Mouse (Mus musculus): ENCODE data around the gene Grb7. TPM values are rescaled to one million over a fixed set of nuclear protein-coding genes. Genes with fewer than 3 reads are reported as not detected.

Grb7 gene
- polyA plus RNA-seq, 1 experiment from 2014 or later: 74.6 TPM

- Histone ChIP-seq H3K4me2 (ENCODE audit: low read length) (no peak overlapping the region), H3K9ac (ENCODE audit: low read length) (no peak overlapping the region), H3K36me3 (ENCODE audit: control insufficient read depth, insufficient read depth, low read length) (no peaks in the 10 kb centered on the region), H3K27ac (ENCODE audit: low read depth) (no peak overlapping the region), H3K4me1 (replicated peaks; ENCODE audit: control insufficient read depth, insufficient read depth, low read length) (no peaks in the 10 kb centered on the region), H3K27me3 (replicated peaks; ENCODE audit: control insufficient read depth, insufficient read depth, low read length) (no peaks in the 10 kb centered on the region), H3K4me3 (ENCODE audit: low read depth, low read length) (no peak overlapping the region), H3K9me3 (ENCODE audit: control insufficient read depth, low read length) (no peaks in the 10 kb centered on the region)
- 88% methylated on average over 12 of the region's 12 CpGs for WGBS
- DNase-seq (ENCODE audit: low spot score) (no peak), ATAC-seq (replicated peaks; ENCODE audit: low FRiP score, low TSS enrichment, low read depth) (no peak)
Measured at GRCm38 (mm10) chr11:98479940-98480497, 33.8 kb downstream of the Grb7 start.

DNA sequence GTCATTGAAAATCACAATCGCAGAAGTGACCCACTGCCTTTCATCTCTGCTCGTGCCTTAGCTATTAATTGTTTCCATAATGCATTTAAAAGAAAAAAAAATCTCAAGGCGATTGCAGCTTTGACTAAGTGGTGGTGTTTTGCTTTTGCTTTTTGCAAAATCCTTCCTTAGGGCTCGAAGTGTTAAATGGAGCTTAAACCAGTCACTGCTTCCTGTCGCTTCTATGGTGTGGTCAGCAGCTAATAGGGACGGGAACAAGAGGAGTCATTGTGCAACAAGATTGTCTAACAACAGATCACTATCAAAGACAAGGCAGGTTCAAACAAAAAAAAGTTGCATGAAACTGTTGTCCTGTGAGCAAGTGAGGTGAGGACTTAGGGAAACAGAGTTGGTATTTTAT, 35.0 kb downstream of the Grb7 start:
- WGBS: 68% methylated on average over 6 of the region's 6 CpGs

GRCm38 (mm10) chr11:98482067-98482466, 35.9 kb downstream of the Grb7 start:
- Histone ChIP-seq H3K27ac (ENCODE audit: low read depth) (no peak overlapping the region), H3K9me3 (ENCODE audit: control insufficient read depth, low read length) (no peaks in the 10 kb centered on the region), H3K27me3 (replicated peaks; ENCODE audit: control insufficient read depth, insufficient read depth, low read length) (no peaks in the 10 kb centered on the region), H3K9ac (ENCODE audit: low read length) (no peak overlapping the region), H3K4me2 (ENCODE audit: low read length) (no peak overlapping the region), H3K4me1 (replicated peaks; ENCODE audit: control insufficient read depth, insufficient read depth, low read length) (no peaks in the 10 kb centered on the region), H3K4me3 (ENCODE audit: low read depth, low read length) (no peak overlapping the region), H3K36me3 (ENCODE audit: control insufficient read depth, insufficient read depth, low read length) (no peaks in the 10 kb centered on the region)
- ATAC-seq (replicated peaks; ENCODE audit: low FRiP score, low TSS enrichment, low read depth) (no peak), DNase-seq (ENCODE audit: low spot score) (no peak)
- 83% methylated on average over 10 of the region's 10 CpGs for WGBS

More for the DNA sequence above, 35.0 kb downstream of the Grb7 start:
- no peaks in the 10 kb centered on the region for H3K4me1 ChIP-seq (replicated peaks; ENCODE audit: control insufficient read depth, insufficient read depth, low read length)
- ATAC-seq (replicated peaks; ENCODE audit: low FRiP score, low TSS enrichment, low read depth): no peak
- no peak overlapping the region for H3K9ac ChIP-seq (ENCODE audit: low read length)
- H3K4me3 ChIP-seq (ENCODE audit: low read depth, low read length): no peak overlapping the region
- no peak overlapping the region for H3K27ac ChIP-seq (ENCODE audit: low read depth)
- no peak overlapping the region for H3K4me2 ChIP-seq (ENCODE audit: low read length)
- H3K9me3 ChIP-seq (ENCODE audit: control insufficient read depth, low read length): no peaks in the 10 kb centered on the region
- H3K27me3 ChIP-seq (replicated peaks; ENCODE audit: control insufficient read depth, insufficient read depth, low read length): no peaks in the 10 kb centered on the region
- no peaks in the 10 kb centered on the region for H3K36me3 ChIP-seq (ENCODE audit: control insufficient read depth, insufficient read depth, low read length)
- no peak for DNase-seq (ENCODE audit: low spot score)

GRCm38 (mm10) chr11:98485749-98486148, 39.6 kb downstream of the Grb7 start:
- no peak overlapping the region for H3K4me3 ChIP-seq (ENCODE audit: low read depth, low read length)
- no peak overlapping the region for H3K4me2 ChIP-seq (ENCODE audit: low read length)
- no peaks in the 10 kb centered on the region for H3K36me3 ChIP-seq (ENCODE audit: control insufficient read depth, insufficient read depth, low read length)
- H3K4me1 ChIP-seq (replicated peaks; ENCODE audit: control insufficient read depth, insufficient read depth, low read length): no peaks in the 10 kb centered on the region
- WGBS: 84% methylated on average over 2 of the region's 2 CpGs
- DNase-seq (ENCODE audit: low spot score): no peak
- H3K27me3 ChIP-seq (replicated peaks; ENCODE audit: control insufficient read depth, insufficient read depth, low read length): no peaks in the 10 kb centered on the region
- no peak overlapping the region for H3K9ac ChIP-seq (ENCODE audit: low read length)
- ATAC-seq (replicated peaks; ENCODE audit: low FRiP score, low TSS enrichment, low read depth): no peak
- H3K27ac ChIP-seq (ENCODE audit: low read depth): no peak overlapping the region
- no peaks in the 10 kb centered on the region for H3K9me3 ChIP-seq (ENCODE audit: control insufficient read depth, low read length)

GRCm38 (mm10) chr11:98487526-98488040, 41.4 kb downstream of the Grb7 start:
- H3K9ac ChIP-seq (ENCODE audit: low read length): no peak overlapping the region
- H3K4me1 ChIP-seq (replicated peaks; ENCODE audit: control insufficient read depth, insufficient read depth, low read length): no peaks in the 10 kb centered on the region
- H3K4me3 ChIP-seq (ENCODE audit: low read depth, low read length): no peak overlapping the region
- DNase-seq (ENCODE audit: low spot score) (no peak), ATAC-seq (replicated peaks; ENCODE audit: low FRiP score, low TSS enrichment, low read depth) (no peak)
- H3K36me3 ChIP-seq (ENCODE audit: control insufficient read depth, insufficient read depth, low read length): no peaks in the 10 kb centered on the region
- H3K4me2 ChIP-seq (ENCODE audit: low read length): no peak overlapping the region
- no peaks in the 10 kb centered on the region for H3K27me3 ChIP-seq (replicated peaks; ENCODE audit: control insufficient read depth, insufficient read depth, low read length)
- H3K27ac ChIP-seq (ENCODE audit: low read depth): no peak overlapping the region
- H3K9me3 ChIP-seq (ENCODE audit: control insufficient read depth, low read length): no peaks in the 10 kb centered on the region
- 74% methylated on average over 5 of the region's 5 CpGs for WGBS

- Histone ChIP-seq H3K27me3 (replicated peaks; ENCODE audit: control insufficient read depth, insufficient read depth, low read length) (no peaks in the 10 kb centered on the region), H3K27ac (ENCODE audit: low read depth) (no peak overlapping the region), H3K9me3 (ENCODE audit: control insufficient read depth, low read length) (no peaks in the 10 kb centered on the region), H3K9ac (ENCODE audit: low read length) (no peak overlapping the region), H3K4me1 (replicated peaks; ENCODE audit: control insufficient read depth, insufficient read depth, low read length) (no peaks in the 10 kb centered on the region), H3K36me3 (ENCODE audit: control insufficient read depth, insufficient read depth, low read length) (no peaks in the 10 kb centered on the region), H3K4me2 (ENCODE audit: low read length) (no peak overlapping the region), H3K4me3 (ENCODE audit: low read depth, low read length) (no peak overlapping the region)
- 68% methylated on average over 20 of the region's 20 CpGs for WGBS
- DNase-seq (ENCODE audit: low spot score) (no peak), ATAC-seq (replicated peaks; ENCODE audit: low FRiP score, low TSS enrichment, low read depth) (no peak)
Measured at GRCm38 (mm10) chr11:98488540-98489234, 42.5 kb downstream of the Grb7 start.

GRCm38 (mm10) chr11:98491571-98491970, 45.4 kb downstream of the Grb7 start:
- no peak for ATAC-seq (replicated peaks; ENCODE audit: low FRiP score, low TSS enrichment, low read depth)

GRCm38 (mm10) chr11:98492959-98493358, 46.8 kb downstream of the Grb7 start:
- Histone ChIP-seq H3K4me3 (ENCODE audit: low read depth, low read length) (no peak overlapping the region), H3K9me3 (ENCODE audit: control insufficient read depth, low read length) (no peaks in the 10 kb centered on the region), H3K27me3 (replicated peaks; ENCODE audit: control insufficient read depth, insufficient read depth, low read length) (no peaks in the 10 kb centered on the region), H3K9ac (ENCODE audit: low read length) (no peak overlapping the region), H3K27ac (ENCODE audit: low read depth) (no peak overlapping the region), H3K4me2 (ENCODE audit: low read length) (no peak overlapping the region), H3K36me3 (ENCODE audit: control insufficient read depth, insufficient read depth, low read length) (no peaks in the 10 kb centered on the region), H3K4me1 (replicated peaks; ENCODE audit: control insufficient read depth, insufficient read depth, low read length) (no peaks in the 10 kb centered on the region)
- ATAC-seq (replicated peaks; ENCODE audit: low FRiP score, low TSS enrichment, low read depth) (no peak), DNase-seq (ENCODE audit: low spot score) (no peak)
- WGBS: 28% methylated on average over 7 of the region's 7 CpGs

More at GRCm38 (mm10) chr11:98491571-98491970, 45.4 kb downstream of the Grb7 start:
- no peak overlapping the region for H3K9ac ChIP-seq (ENCODE audit: low read length)
- no peak for DNase-seq (ENCODE audit: low spot score)
- no peak overlapping the region for H3K4me3 ChIP-seq (ENCODE audit: low read depth, low read length)
- no peaks in the 10 kb centered on the region for H3K4me1 ChIP-seq (replicated peaks; ENCODE audit: control insufficient read depth, insufficient read depth, low read length)
- H3K36me3 ChIP-seq (ENCODE audit: control insufficient read depth, insufficient read depth, low read length): no peaks in the 10 kb centered on the region
- no peaks in the 10 kb centered on the region for H3K27me3 ChIP-seq (replicated peaks; ENCODE audit: control insufficient read depth, insufficient read depth, low read length)
- 80% methylated on average over 7 of the region's 7 CpGs for WGBS
- no peaks in the 10 kb centered on the region for H3K9me3 ChIP-seq (ENCODE audit: control insufficient read depth, low read length)
- no peak overlapping the region for H3K4me2 ChIP-seq (ENCODE audit: low read length)
- H3K27ac ChIP-seq (ENCODE audit: low read depth): no peak overlapping the region

GRCm38 (mm10) chr11:98493394-98493793, 47.2 kb downstream of the Grb7 start:
- no peak for DNase-seq (ENCODE audit: low spot score)
- Histone ChIP-seq H3K9me3 (ENCODE audit: control insufficient read depth, low read length) (no peaks in the 10 kb centered on the region), H3K4me3 (ENCODE audit: low read depth, low read length) (no peak overlapping the region), H3K27ac (ENCODE audit: low read depth) (no peak overlapping the region), H3K4me2 (ENCODE audit: low read length) (no peak overlapping the region), H3K27me3 (replicated peaks; ENCODE audit: control insufficient read depth, insufficient read depth, low read length) (no peaks in the 10 kb centered on the region), H3K36me3 (ENCODE audit: control insufficient read depth, insufficient read depth, low read length) (no peaks in the 10 kb centered on the region), H3K4me1 (replicated peaks; ENCODE audit: control insufficient read depth, insufficient read depth, low read length) (no peaks in the 10 kb centered on the region), H3K9ac (ENCODE audit: low read length) (no peak overlapping the region)
- WGBS: 81% methylated on average over 9 of the region's 9 CpGs
- no peak for ATAC-seq (replicated peaks; ENCODE audit: low FRiP score, low TSS enrichment, low read depth)
